Mouse (Mus musculus) cerebellum, postnatal 4 days (tissue): Measurements from ENCODE around the gene Abcc12.

Experiments used
- DNase-seq, 2 experiments: peaks; one replicate each; pipeline ENCODE4 v3.0.0; 2022; ENCODE audit warnings: low spot score in 2 of 2, mixed read lengths in 1 of 2

Abcc12 gene

DNA sequence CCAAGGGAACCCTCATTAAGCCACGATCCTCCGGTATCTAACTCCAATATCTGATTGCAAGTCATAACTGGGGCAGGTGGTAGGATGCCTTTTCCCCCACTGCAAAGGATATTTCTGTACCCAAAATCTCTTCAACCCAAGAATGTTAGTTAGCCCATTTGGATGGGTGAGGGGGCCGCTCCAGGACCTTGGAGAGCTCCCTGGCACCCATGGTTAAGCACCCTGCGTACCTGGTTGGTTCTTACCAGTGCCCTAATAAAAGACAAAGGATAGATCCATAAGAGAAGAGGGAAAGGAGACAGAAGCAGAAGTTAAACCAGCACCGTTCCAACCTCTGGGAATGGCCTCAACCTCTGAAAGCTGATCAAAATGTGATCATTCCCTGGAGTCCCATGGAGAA lies 67.6 kb downstream of the Abcc12 start:
- no peak for DNase-seq

DNA sequence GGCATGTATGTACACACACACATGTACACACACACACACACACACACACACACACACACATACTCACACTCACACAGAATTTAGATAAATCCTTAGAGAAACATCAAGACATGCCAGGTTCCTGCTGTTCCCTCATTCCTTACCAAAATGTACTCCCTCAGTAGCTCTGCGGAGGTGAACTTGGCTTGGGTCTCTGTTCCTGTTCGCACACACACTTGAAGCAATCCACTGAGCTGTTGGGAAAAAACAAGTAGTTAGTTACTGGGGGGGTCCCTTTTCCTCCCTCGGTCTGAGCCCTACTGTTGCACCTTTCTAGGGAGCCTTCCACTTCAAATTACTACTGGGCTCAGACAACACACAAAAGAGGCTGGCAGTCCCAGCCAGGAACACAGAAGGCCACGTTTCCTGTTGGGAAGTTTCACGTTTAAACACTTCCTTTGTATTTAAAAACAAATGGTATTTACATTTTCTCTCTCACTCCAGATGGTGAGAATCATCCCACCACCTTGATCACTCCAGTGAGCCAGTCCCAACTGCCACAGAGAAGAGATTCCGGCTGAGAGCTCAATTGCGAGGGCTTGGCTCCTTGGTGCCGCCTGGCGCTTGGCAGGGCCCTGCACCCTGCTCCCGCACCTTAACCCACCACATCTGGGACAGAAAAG lies 68.2 kb downstream of the Abcc12 start:
- DNase-seq, result no peak

DNA sequence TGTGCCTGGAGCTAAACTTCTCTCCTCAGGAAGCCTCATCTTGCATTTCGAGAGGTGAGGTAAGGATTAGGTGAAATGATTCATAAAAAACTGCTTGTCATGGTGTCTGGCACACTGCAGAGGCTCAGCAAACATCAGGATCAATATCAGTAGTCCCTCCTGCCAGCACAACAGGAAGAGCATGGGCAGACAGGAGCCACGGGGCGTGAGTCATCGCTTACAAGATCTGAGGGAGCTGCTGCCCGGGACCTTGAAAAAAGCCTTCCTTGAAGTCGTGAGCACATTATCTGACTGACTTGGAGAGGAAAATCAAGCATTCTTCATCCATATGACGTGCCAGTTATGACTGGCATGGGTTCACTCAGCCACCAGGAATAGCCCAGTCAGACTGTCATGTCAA lies 79.1 kb downstream of the Abcc12 start:
- DNase-seq, result no peak

DNA sequence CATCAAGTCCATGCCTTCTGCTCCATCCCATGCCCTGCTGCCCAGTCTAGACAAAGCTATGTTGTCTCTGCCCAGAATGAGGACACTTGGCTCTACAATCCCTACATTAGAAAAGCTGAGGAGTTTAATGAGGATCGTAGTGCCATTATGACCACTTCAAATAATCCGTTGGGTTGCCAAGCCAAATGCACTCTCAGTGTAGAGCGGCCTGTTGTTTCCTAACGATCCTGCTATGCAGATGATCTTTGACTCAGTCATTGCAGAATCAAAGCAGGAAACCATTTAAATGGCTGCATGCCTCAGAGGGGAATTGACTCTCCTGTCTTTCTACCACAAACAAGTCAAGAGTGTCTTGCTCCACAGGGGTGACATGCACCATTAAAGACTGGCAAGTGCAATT lies 85.4 kb downstream of the Abcc12 start:
- no peak for DNase-seq

DNA sequence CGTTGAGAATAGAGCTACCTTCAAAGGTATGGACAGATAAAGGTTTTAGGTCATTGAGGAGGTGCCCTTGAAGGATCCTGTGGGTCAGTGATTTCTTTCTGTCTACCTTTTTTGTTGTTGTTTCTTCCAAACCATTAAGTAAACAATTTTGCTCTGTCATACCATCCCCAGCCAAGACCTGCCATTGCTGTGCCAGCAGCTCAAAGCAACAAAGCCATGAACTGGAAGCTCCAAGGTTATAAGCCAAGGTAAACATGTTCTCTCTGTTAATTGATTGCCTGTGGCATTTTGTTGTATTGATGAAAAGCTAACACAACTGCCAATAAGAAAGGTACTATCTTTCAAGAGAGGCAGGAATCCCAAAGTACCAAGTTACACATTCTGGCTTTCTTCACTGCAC lies 86.6 kb downstream of the Abcc12 start:
- no peak for DNase-seq

DNA sequence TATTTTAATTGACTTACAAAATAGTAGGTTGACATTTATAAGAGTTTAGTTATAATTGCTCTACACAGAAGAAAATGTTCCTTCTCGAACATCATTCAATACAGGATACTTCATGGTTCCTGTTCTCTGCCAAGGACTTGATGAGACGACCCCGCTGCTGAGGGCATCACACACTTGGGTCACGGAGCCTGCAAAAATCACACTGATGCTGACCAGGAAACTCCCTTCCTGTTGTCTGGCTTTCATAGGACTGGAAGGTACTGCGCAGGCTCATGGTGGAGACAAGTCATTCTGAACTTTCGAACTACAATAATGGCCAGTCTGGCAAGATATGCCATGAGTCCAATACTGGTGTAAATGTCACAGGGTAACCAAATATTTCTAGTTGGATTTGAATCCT lies 95.1 kb downstream of the Abcc12 start:
- no peak for DNase-seq

DNA sequence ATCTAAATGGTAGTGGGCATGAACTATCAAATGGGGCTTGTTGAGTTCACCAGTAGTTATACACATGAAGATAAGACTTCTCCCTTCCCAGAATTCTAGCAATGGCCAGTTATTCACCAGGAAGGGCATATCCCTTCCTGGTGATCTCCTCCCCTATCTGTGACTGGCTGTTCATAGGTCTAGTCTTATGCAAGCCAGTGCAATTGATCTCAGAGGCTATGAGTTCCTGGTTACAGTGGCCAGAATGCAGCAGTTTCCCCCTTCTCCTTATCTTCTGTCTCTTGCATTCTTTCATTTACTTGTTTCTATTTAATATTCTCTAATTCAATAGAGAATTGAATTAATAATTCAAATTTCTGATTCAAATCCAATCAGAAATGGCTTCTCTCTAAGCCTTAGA lies 96.2 kb downstream of the Abcc12 start:
- DNase-seq, result no peak

DNA sequence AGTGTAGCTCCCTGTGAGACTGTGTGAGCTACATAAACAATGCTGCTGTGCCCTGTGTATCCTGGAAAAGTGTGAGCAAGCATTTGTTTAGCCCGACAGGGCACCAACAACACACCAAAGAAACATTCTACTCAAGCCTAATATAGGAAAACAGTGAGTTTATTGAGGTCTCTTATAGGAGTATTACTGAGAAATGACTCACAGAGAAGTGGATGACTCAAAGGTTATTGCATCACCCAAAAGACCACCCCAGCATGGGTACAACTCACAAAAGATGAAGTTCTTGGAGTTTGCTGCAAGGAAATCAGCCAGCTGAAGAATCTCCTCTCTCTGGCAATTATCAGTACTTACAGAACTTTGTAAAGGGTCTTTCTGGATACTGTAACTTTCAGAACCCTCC lies 98.4 kb downstream of the Abcc12 start:
- no peak for DNase-seq

DNA sequence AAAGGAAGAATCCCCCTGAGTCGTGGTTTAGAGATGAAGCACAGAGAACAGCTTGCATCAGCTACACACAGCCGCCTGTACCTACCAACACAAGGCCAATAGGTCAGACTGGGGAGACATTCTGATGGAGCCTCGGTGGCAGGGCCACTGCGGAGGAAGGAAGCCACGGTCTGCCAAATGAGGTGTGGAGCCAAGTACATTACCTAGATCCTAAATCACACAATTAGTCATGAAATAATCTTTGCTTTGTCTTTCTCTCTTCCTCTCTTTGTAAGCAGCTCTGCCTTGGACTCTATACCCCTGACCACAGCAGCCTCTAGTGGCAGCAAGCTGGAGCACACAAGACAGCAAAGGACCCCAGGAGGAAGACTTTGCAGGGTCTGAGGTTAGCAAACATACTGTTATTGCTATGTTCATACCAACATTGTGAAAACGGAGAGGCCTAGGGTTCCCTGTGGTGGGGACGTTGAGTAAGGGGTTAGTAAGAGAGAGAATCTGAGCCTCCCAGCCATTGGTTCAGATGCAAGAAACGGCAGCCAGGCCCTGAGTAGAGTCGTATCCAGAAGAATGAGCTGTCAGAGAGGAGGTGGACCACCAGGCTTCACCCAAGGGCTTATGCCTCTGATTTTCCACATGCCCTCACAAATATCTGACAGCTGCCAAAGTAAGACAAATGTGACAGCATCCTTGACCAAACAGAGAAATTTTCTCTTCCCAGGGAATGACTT lies 104.6 kb downstream of the Abcc12 start:
- peak in 1 of 2 experiments; percentile 56 for DNase-seq

DNA sequence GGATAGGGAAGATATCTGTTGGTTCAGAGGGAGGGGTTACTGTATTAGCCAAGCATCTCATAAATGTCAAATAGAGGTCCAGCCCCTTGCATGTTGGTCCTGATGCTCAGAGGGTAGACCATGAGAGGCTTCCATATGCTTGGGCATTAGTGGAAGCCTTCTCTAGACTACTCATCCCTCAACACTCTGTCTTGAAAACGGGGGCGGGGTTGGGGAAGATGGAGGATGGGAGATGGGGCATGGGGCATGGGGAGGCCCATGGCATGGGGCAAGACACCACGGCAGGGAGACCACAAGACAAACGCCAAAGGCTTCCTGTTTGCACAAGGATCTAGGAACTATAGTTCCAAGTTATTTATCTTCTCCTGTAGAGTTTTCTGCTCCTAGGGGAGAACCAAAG lies 106.0 kb downstream of the Abcc12 start:
- no peak for DNase-seq

DNA sequence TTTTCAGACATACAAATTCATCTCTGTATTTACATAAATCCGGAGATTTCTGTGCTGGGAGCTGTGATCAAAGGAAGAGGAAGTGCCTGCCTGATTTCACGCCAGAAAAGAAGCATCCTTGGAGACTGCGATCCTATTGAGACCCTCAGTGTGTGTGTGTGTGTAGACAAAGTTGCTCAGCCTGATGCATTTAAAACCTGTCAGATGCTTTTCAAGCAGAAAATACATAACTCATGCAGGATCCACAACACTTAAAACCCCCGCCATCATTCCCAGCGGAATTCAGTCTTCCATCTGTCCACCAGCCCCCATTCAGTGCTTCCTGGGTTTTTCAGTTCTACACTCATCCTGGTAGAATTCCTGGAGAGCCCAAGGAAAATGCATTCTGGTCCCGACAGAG lies 107.4 kb downstream of the Abcc12 start:
- no peak for DNase-seq

DNA sequence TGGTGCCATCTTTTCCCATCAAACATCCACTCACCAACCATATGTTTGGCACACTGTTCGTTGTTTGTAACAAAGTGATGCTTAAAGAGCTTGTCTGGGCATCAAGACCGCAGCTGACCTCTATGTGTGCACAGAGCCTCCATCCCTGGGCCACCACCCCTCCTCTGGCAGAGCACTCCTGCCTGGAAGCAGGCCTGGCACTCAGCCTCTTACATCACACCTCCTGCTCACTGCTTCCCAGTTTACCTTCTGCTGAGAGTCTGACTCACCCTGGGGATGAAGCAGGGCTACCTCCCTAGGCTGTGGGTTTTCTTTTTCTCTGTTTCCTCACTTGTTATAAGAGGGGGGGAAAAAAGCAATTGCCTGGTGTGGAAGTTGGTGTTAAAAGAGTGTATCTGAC lies 109.8 kb downstream of the Abcc12 start:
- no peak for DNase-seq

DNA sequence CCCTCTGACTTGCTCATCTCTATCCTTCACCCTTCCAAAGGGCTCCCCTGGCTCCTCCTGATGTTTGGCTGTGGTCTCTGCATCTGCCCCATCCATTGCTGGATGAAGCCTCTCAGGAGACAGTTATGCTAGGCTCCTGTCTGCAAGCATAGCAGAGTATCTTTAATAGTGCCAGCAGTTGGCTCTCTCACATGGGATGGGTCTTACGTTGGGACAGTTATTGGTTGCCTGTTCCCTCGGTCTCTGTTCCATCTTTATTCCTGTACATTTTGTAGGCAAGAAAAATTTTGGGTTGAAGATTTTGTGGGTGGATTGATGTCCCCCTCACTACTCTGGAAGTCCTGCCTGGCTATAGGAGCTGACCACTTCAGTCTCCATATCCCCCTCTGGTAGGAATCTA lies 117.3 kb downstream of the Abcc12 start:
- DNase-seq, result no peak

DNA sequence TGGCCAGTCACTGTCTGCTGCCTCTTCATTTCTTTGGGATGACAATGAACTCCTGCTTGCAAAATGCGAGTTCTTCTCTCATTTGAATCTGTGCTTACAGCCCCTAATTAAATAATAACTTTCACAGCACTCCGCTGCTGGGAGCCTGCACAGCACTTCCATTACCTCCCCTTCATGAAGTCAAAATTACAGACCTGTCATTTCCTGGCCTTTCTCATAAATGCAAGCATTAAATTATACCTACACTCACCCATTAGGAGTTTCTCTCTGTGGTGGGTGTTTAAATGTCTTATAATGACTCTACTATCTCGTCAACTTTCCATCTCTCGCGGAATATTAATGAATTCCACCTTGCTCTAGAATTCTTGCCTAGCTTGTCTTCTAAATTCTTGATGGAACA lies 120.1 kb downstream of the Abcc12 start:
- DNase-seq, result no peak

DNA sequence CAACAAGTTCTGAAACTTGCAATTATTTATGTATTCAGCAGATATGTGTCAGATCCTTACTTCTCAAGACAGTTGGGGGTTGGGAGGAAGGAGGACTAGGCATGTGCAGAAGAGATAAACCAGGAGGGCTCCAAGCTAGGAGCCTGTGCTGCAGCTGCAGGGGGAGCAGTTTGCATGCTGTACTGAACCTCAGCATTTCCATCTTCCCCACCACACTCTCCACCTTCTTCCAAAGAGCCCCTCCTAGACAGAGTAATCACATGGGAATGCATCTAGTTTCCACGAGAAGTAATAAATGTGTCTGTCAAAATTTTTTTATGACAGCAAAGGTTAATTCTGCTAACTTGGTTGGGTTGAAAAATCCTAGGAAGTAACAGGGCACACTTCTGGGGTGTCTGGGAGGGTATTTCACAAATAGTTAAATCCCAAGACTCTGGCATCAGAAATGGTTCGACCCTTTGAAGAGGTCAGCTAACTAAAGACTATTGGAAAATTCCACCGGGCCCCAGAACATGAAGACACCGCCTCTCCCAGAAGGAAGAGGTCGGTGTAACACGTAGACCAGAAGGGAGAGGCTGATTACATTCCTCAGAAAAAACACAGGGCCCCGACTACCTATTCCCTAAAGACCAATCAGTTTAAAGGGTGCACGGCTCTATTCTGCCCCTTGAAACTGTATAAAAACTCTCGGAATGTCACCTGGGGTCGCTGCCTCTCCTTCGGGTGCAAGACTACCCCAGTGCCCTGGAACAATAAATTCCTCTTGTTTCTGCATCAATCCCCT lies 126.6 kb downstream of the Abcc12 start:
- DNase-seq, result no peak

DNA sequence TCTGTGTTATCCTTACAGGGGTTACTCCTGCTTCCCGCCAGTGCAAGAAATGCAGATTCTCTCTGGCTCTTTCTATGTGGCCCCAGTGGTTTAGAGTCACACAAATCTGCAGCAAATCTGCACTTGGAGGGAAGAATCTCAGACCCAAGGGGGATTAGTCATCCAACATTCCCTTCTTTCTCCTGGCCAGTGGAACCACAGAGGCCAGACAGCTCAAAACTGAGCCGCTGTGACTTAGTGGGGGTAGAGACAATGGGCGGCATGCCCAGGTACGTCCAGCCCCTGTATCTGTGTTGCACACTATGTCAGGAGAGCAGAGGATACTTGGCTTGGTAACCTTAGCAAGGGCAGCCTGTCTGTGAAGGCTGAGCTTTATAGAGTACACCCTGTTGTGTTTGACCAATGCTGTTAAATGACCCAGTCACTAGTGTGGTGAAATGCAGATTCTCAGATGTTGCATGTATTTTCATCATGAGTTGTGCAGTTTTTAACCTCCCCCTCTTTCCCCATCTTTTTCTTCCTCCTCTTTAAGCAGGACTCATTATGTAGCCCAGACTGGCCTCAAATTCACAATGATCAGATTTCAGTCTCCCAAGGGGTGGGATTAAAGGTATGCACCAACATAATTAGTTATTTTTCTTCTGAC lies 130.5 kb downstream of the Abcc12 start:
- no peak for DNase-seq

DNA sequence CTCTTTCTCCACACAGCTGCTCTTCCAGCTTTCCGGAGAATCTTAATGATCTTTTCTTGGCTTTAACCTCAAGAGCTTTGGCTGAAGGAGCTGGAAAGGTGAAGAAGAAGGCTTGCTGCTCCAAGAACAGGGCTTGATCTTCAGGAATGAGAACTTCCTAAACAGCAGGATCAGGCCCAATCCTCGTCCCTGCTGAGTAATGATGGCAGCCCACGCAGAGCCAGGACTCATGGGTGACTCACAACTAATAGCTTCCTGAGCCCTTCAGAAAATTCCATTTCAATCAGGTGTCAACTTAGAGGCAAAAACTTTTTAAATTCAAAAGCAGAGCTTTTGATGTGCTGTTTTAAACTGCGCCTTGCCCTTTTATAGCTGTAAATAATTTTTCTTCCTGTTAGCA lies 135.0 kb downstream of the Abcc12 start:
- DNase-seq, result no peak

DNA sequence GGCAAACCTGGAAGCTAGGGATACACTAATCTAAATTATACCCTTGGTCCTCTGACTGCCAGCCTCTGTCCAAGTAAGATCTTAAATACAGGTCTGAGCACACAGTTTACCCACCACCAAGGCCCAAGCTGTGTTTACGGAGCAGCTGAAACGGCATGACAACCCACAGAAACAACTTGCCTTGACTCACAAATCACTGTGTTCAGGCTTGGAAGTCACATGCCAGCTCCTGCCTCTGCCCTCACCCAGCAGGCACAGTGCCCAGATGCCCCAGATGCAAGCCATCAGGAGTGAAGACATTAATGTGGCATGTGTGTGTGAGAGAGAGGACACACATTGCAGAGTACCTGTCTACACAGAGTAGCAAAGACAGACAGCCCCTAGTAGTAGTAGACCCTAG lies 136.7 kb downstream of the Abcc12 start:
- no peak for DNase-seq

DNA sequence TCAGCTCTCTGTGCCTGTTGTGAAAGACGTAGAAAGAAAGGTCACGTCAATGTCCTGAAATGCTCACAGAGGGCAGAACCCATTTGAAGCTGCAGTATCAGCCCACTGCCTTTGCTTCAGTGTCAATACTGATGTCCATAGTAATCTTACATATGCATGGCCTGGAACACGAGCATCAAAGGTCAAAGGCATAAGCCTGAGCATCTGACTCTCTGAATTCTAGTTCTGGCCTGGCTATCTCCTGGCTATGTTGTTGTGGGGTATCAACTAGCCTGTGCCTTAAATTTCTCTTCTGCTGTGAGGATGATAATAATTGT lies 141.5 kb downstream of the Abcc12 start:
- DNase-seq, result no peak

DNA sequence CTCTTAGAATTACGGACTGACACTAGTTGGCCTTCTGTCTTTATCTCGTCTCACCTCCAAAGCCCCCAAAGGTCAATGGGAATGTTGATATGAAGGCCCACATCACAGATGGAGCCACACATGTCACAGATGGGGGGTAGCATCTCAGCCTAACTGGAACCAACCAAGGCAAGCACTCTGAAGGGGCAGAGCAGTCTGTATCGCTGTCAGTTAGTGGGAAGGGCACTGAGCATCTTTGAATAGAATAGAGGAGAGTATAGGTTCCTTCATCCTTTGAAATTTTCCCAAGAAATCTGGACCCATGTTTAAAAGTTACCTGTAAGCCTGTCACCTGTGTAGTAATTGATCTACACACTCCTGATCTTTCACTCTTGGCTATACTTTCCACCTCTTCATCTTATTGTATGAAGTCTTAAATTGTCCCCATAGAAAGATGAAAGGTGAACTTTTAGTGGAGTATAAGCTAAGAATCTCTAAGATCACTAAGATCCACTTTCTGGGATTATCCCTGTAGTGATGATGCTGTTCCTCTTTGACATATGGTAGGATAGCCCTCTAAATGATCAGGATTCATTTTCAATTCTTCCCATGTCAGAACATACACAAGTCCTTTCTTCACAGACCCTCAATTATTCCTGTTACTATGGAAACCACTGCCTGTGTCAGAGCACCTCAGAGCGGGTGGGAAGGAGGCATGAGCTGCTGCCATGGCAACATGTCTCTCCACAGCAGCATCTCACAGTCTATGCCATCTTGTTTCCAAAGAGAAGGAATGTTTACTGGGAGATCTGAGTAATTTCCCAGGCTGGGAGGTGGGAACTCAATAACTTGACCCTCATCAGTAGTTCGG lies 142.1 kb downstream of the Abcc12 start:
- DNase-seq, result peak in 1 of 2 experiments; percentile 47

DNA sequence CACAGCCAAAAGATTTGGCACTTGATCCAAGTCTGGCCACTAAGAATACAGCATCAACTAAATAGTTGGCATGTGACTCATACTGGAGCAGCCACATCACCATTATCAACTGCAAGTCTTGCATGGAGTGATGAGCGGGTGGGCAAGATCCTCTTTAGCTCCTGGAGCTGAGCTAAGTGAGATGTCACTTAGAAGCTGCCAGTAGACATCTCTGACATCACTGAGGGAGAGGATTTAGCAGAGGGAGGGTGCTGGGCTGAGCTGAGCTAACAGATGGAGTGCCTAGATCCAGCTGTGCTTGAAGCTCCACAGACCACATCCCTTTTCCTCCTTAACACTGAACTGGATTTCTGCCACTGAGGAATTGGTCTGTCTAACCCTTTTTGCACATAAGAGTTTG lies 143.1 kb downstream of the Abcc12 start:
- DNase-seq, result no peak
